Mouse (Mus musculus) Muller cell, postnatal 12 days (primary cell): ENCODE results near the gene Map3k21.

ENCODE experiments used
- DNase-seq: peaks from one replicate; pipeline ENCODE4 v3.0.0-alpha.2; 2015; ENCODE audit errors: inconsistent ontology term

Gene Map3k21

GRCm38 (mm10) chr8:125914386-125914785 lies 4.1 kb downstream of the Map3k21 start:
- no peak for DNase-seq

- no peak for DNase-seq
Measured at GRCm38 (mm10) chr8:125917013-125917412, 6.8 kb downstream of the Map3k21 start.

GRCm38 (mm10) chr8:125918719-125919118 lies 8.5 kb downstream of the Map3k21 start:
- DNase-seq = no peak

- no peak for DNase-seq
Measured at GRCm38 (mm10) chr8:125919560-125919959, 9.3 kb downstream of the Map3k21 start.

GRCm38 (mm10) chr8:125920281-125920680 lies 10.0 kb downstream of the Map3k21 start:
- DNase-seq = peak; percentile 97

- DNase-seq = no peak
Measured at GRCm38 (mm10) chr8:125920761-125921160, 10.5 kb downstream of the Map3k21 start.

GRCm38 (mm10) chr8:125922333-125922732 lies 12.1 kb downstream of the Map3k21 start:
- no peak for DNase-seq

- DNase-seq = no peak
Measured at GRCm38 (mm10) chr8:125926636-125927035, 16.4 kb downstream of the Map3k21 start.

GRCm38 (mm10) chr8:125930276-125931046 lies 20.2 kb downstream of the Map3k21 start:
- no peak for DNase-seq

GRCm38 (mm10) chr8:125931822-125932221 lies 21.6 kb downstream of the Map3k21 start:
- DNase-seq = no peak

- no peak for DNase-seq
Measured at GRCm38 (mm10) chr8:125935649-125936048, 25.4 kb downstream of the Map3k21 start.

- no peak for DNase-seq
Measured at GRCm38 (mm10) chr8:125944511-125944910, 34.3 kb downstream of the Map3k21 start.

- no peak for DNase-seq
Measured at GRCm38 (mm10) chr8:125948696-125949308, 38.6 kb downstream of the Map3k21 start.

- DNase-seq = peak; percentile 90
Measured at GRCm38 (mm10) chr8:125950007-125950940, 40.0 kb downstream of the Map3k21 start.

- DNase-seq = peak; percentile 69
Measured at GRCm38 (mm10) chr8:125955671-125956070, 45.4 kb downstream of the Map3k21 start.

GRCm38 (mm10) chr8:125956796-125957195 lies 46.5 kb downstream of the Map3k21 start:
- DNase-seq = no peak

- peak; percentile 90 for DNase-seq
Measured at GRCm38 (mm10) chr8:125957226-125957993, 47.2 kb downstream of the Map3k21 start.

- DNase-seq = no peak
Measured at GRCm38 (mm10) chr8:125957994-125958368, 47.7 kb downstream of the Map3k21 start.

GRCm38 (mm10) chr8:125959363-125959771 lies 49.1 kb downstream of the Map3k21 start:
- no peak for DNase-seq

GRCm38 (mm10) chr8:125960037-125960436 lies 49.8 kb downstream of the Map3k21 start:
- no peak for DNase-seq

GRCm38 (mm10) chr8:125961790-125962189 lies 51.5 kb downstream of the Map3k21 start:
- DNase-seq = peak; percentile 64
